Mouse (Mus musculus): ENCODE data around the gene Olfr519.

The Olfr519 gene

DNA sequence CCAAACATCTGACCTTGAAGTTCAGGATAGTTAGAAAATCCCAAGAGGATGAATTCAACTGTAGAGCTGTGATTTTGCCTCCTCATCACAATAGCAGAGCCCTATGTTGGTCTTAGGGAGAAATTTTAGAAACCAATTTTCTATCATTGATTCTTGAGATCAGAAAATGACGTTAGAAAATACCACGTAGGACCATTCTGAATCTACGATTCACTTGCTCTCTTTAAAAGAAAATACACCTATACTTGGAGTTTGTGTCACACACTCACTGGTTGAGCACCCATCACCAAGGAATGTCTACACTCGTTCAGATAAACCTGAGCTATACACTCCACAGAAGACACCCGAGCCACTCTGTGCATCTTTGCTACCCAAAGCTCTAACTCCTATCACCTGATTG, at the start of gene Olfr519:
TSS of gene Olfr519 (minus strand) at position 101 of the 400 bp plus-strand sequence.
- DNase-seq (ENCODE audit: low read depth) = no peak

- peak; percentile 79 for DNase-seq (ENCODE audit: low read depth)
Measured at GRCm38 (mm10) chr7:108944002-108944401, 49.8 kb upstream of the Olfr519 start.

- DNase-seq (ENCODE audit: low read depth) = no peak
Measured at GRCm38 (mm10) chr7:108941466-108941865, 47.2 kb upstream of the Olfr519 start.

DNA sequence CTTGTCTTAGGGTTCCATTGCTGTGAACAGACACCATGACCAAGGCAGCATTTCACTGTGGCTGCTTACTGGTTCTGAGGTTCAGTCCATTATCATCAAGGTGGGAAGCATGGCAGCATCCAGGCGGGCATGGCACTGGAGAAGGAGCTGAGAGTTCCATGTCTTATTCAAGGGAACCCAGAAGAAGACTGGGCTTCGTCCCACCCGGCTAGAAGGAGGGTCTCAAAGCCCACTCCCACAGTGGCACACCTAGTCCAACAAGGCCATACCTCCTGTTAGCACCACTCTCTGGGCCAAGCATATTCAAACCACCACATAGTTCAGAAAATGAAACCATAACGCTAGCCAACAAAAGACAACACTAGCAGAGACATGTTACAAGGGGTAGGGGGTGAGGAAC, 42.4 kb upstream of the Olfr519 start:
- no peak for DNase-seq (ENCODE audit: low read depth)

DNA sequence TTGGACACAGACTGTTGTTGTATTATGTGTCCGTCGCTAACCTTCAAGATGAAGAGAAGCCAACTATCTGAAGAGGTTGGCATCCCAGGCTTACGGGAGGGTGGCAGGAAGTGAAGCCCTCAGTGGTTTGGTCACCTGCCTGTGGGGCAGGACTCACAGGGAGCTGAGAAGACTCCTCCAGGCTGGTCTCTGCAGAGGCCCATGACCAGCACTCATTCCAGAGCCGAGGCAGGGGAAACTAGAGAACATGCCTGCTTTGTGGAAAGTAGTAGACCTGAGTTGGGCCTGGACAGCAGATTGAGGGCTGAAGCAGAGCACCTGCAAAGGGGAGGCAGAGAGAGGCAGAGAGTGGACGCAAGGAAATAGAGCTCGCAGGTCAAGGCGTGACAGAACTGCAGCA, 41.2 kb upstream of the Olfr519 start:
- no peak for DNase-seq (ENCODE audit: low read depth)

DNA sequence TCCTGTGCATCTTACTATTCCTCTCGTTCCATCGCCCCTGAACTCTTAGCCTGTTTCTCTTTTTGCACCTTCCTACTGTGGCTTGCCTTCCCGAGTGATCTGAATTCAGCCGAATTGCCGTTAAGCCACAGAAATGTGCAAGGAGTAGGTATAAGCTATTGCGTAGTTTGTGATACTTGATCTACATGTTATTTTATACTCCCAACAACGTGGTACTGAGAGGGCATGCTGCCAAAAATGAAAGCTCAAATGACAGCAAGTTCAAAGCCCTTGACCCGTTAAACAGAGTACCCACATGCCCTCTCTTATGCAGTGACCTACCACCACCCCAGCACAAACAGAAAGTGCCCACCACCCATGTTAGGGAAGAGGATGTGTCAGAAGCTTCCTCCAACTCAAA, 40.6 kb upstream of the Olfr519 start:
- no peak for DNase-seq (ENCODE audit: low read depth)

- peak; percentile 99 for DNase-seq (ENCODE audit: low read depth)
Measured at GRCm38 (mm10) chr7:108933794-108934731, 39.8 kb upstream of the Olfr519 start, which contains the start of gene Eif3f. Gene Eif3f, plus strand, starts transcription at chr7:108934417.

DNA sequence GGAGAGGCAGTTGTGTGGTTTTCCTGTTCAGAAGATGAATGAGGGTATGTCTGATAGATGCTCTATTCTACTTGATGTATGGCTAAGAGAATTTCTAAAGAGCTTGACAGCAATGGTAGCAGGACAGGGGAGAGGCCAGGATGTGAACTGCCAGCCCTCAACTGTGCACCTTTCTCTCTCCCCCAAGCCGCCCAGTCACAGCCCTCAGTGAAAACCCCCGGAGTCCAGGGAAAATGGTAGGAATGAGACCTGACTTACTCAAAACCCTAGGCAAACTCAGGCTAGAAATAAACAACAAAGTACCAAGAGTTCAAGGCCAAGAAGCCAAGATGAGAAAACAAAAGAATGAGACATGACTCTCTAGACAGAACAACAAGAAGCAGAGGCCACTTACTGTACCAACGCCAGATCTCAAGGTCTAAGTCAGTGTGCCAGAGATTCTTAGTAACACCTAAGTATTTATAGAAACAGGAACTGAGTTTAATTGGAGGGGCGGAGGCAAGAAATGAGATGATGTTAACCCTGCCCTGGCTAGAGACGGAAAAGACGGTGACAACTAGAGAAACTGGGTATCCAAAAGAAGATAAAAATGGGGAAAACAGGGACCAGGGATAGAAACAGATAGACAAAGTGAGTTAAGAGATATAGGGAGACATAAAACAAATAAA, 35.6 kb upstream of the Olfr519 start, which contains the start of gene Nlrp10:
TSS of gene Nlrp10 (minus strand) at position 453 of the 668 bp plus-strand sequence.
- no peak for DNase-seq (ENCODE audit: low read depth)

GRCm38 (mm10) chr7:108928280-108929188, 34.3 kb upstream of the Olfr519 start:
- no peak for DNase-seq (ENCODE audit: low read depth)

GRCm38 (mm10) chr7:108927043-108927442, 32.8 kb upstream of the Olfr519 start:
- DNase-seq (ENCODE audit: low read depth) = no peak

GRCm38 (mm10) chr7:108903969-108904368, 9.7 kb upstream of the Olfr519 start:
- DNase-seq (ENCODE audit: low read depth) = no peak

GRCm38 (mm10) chr7:108884906-108885305, 9.3 kb downstream of the Olfr519 start, which contains the start of gene Olfr518:
Gene Olfr518, minus strand, starts transcription at chr7:108885006.
- DNase-seq (ENCODE audit: low read depth) = no peak

DNA sequence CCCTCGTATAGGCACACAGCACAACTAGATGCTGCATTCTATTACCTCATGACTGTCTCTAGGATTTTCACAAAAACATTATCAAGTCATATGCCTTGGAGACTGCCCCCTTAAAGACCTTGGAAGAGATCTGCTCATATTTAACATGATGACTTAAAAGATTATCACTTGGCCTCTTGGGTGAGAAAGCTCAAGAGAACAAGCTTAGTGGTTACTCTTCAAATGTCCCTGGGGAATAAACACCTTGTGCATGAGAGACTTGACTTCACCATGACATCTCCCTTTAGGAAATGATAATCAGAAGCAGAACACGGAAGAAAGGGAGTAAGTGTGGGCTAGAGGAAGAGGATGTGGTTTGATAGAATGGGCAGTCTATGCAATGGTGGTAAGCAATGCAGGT, 21.9 kb downstream of the Olfr519 start, which contains the start of gene Olfr517:
TSS of gene Olfr517 (minus strand) at position 101 of the 400 bp plus-strand sequence.
- DNase-seq (ENCODE audit: low read depth) = no peak

GRCm38 (mm10) chr7:108850429-108850828, 43.8 kb downstream of the Olfr519 start, which contains the start of gene Olfr516:
Gene Olfr516, minus strand, starts transcription at chr7:108850529.
- no peak for DNase-seq (ENCODE audit: low read depth)

Measured in induced T-regulatory cell, adult 2 months (primary cell).